Mouse (Mus musculus) stomach, embryonic 15.5 days (tissue): Measurements from ENCODE around the gene Rai1. TPM values are rescaled to one million over a fixed set of nuclear protein-coding genes. Genes with fewer than 3 reads are reported as not detected.

Experiments used
- ATAC-seq: fragments of 200-750 bp; cut with Nextera tagmentation; 2 replicates; pipeline ENCODE4 v1.8.0; 2017; ENCODE audit warnings: low read depth, moderate number of reproducible peaks, moderate TSS enrichment; ENCODE audit not compliant: insufficient read depth, low FRiP score
- H3K27ac ChIP-seq: fragments of 300-500 bp; sonication (generic); 2 replicates; pipeline ENCODE4 v1.5.1; 2015; ENCODE audit warnings: mild to moderate bottlenecking, inconsistent platforms
- H3K27me3 ChIP-seq: fragments of 300-500 bp; sonication (generic); replicated peaks from 2 replicates; pipeline ENCODE4 v1.6.1; 2015; ENCODE audit warnings: inconsistent platforms
- H3K36me3 ChIP-seq: fragments of 300-500 bp; sonication (generic); 2 replicates; pipeline ENCODE4 v1.6.1; 2015; ENCODE audit warnings: inconsistent platforms
- H3K4me1 ChIP-seq: fragments of 300-500 bp; sonication (generic); 2 replicates; pipeline ENCODE4 v1.6.1; 2015; ENCODE audit warnings: inconsistent platforms
- H3K4me2 ChIP-seq: fragments of 300-500 bp; sonication (generic); 2 replicates; pipeline ENCODE4 v1.6.1; 2015; ENCODE audit warnings: mild to moderate bottlenecking, inconsistent platforms
- H3K4me3 ChIP-seq: fragments of 300-500 bp; sonication (generic); replicated peaks from 2 replicates; pipeline ENCODE4 v1.5.1; 2015; ENCODE audit warnings: inconsistent platforms
- H3K9ac ChIP-seq: fragments of 300-500 bp; sonication (generic); 2 replicates; pipeline ENCODE4 v1.6.1; 2015; ENCODE audit warnings: inconsistent platforms
- H3K9me3 ChIP-seq: fragments of 300-500 bp; sonication (generic); 2 replicates; pipeline ENCODE4 v1.6.1; 2016; ENCODE audit warnings: inconsistent platforms
- WGBS: fragments of 180-500 bp; shearing (Covaris S2); methylation state at CpG from one replicate; pipeline ENCODE4 v1.1.7; 2015; 5-methylcytosine and 5-hydroxymethylcytosine counted together
- polyA plus RNA-seq: library from polyadenylated mRNA; unstranded; fragments of >200 nt; fragmentation: Nextera tagmentation; extraction: Ambion mirVana; gene quantifications from 2 replicates; pipeline ENCODE4 v1.2.1, GENCODE M21; 2015

The Rai1 gene
- polyA plus RNA-seq, 1 experiment from 2014 or later, result 24.4 TPM

GRCm38 (mm10) chr11:60217467-60217866 lies 112.7 kb downstream of the Rai1 start:
- 75% methylated on average over 7 of the region's 7 CpGs for WGBS
- Histone ChIP-seq H3K4me2 (no peak overlapping the region), H3K9me3 (no peaks in the 10 kb centered on the region), H3K4me3 (no peak overlapping the region), H3K27ac (no peak overlapping the region), H3K27me3 (no peaks in the 10 kb centered on the region), H3K36me3 (peaks cover 16% of the 10 kb centered on the region), H3K4me1 (peaks cover 51% of the 10 kb centered on the region), H3K9ac (no peak overlapping the region)
- ATAC-seq, result no peak

DNA sequence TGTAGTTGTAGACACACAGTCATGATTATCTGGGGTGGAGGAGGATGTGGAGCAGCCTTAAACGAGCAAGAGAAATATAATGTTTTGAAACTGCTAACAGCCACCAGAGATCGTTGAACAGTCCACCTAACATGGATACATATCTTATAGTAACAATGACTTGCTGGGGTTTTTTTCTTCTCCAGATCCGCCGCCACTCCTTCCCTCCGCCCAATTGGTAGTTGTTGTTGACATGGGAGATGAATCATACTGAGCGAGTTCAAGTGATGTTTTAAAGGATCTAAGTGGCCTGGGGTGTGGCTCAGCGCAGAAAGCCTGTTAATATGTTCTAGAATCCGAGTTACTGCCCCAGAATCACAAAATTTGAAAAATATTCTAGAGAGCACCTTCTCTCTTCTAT lies 114.8 kb downstream of the Rai1 start:
- Histone ChIP-seq H3K27ac (peak overlapping the region; percentile 90), H3K36me3 (peaks cover 16% of the 10 kb centered on the region), H3K4me1 (peaks cover 51% of the 10 kb centered on the region), H3K9me3 (no peaks in the 10 kb centered on the region), H3K4me3 (peak overlapping the region; percentile 72), H3K4me2 (peak overlapping the region; percentile 81), H3K27me3 (no peaks in the 10 kb centered on the region), H3K9ac (peak overlapping the region; percentile 53)
- WGBS, result 12% methylated on average over 8 of the region's 8 CpGs
- ATAC-seq, result no peak

GRCm38 (mm10) chr11:60220291-60220804 lies 115.5 kb downstream of the Rai1 start:
- Histone ChIP-seq H3K27me3 (no peaks in the 10 kb centered on the region), H3K4me3 (peak overlapping the region; percentile 72), H3K27ac (peak overlapping the region; percentile 90), H3K4me2 (peak overlapping the region; percentile 81), H3K36me3 (peaks cover 16% of the 10 kb centered on the region), H3K4me1 (peaks cover 51% of the 10 kb centered on the region), H3K9ac (peak overlapping the region; percentile 53; the same call in 1 of the 2 replicates), H3K9me3 (no peaks in the 10 kb centered on the region)
- peak; percentile 81 for ATAC-seq
- under 1% methylated on average over 46 of the region's 46 CpGs for WGBS

- WGBS, result 87% methylated on average over 6 of the region's 6 CpGs
- no peak overlapping the region for H3K4me3 ChIP-seq
- H3K36me3 ChIP-seq, result peaks cover 16% of the 10 kb centered on the region
- no peaks in the 10 kb centered on the region for H3K9me3 ChIP-seq
- H3K27me3 ChIP-seq, result no peaks in the 10 kb centered on the region
- no peak overlapping the region for H3K27ac ChIP-seq
- H3K4me2 ChIP-seq, result 0 out of 2 replicates have a peak overlapping the region, but pooled peaks have one; percentile 87
- peaks cover 44% of the 10 kb centered on the region for H3K4me1 ChIP-seq
- no peak overlapping the region for H3K9ac ChIP-seq
- no peak for ATAC-seq
These were observed 116.6 kb downstream of the Rai1 start for GRCm38 (mm10) chr11:60221425-60221824.

DNA sequence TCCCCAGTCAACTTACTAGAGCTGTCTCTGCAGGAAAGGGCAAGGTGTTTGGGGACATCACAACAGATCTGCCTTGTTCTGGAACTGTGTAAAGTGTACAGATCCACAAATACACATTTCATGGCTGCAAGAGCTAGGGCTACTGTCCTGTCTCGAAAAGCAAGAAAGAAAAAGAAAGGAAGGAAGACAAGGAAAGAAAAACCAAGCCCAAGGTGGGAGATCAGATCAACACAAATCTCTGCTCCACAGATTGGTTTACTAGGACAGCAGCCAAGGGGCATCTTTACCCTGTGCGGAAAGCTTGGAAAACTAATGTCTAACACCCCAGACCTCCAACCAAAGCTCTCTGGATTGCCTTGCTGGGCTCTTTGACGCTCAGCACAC lies 117.3 kb downstream of the Rai1 start:
- H3K4me1 ChIP-seq, result peaks cover 42% of the 10 kb centered on the region
- H3K27ac ChIP-seq, result peak overlapping the region; percentile 76; the same call in 1 of the 2 replicates
- H3K4me2 ChIP-seq, result peak overlapping the region; percentile 87
- H3K4me3 ChIP-seq, result peak overlapping the region; percentile 43
- 46% methylated on average over 3 of the region's 3 CpGs for WGBS
- H3K9ac ChIP-seq, result no peak overlapping the region
- H3K36me3 ChIP-seq, result peaks cover 16% of the 10 kb centered on the region
- H3K27me3 ChIP-seq, result no peaks in the 10 kb centered on the region
- no peak for ATAC-seq
- H3K9me3 ChIP-seq, result no peaks in the 10 kb centered on the region

- Histone ChIP-seq H3K27ac (peak within 1 kb of the TSS; percentile 76), H3K9ac (peak within 1 kb of the TSS; percentile 23), H3K27me3 (no peaks in the 10 kb centered on the region), H3K4me1 (peaks cover 38% of the 10 kb centered on the region), H3K4me3 (peak within 1 kb of the TSS; percentile 43), H3K36me3 (peaks cover 13% of the 10 kb centered on the region), H3K4me2 (peak within 1 kb of the TSS; percentile 87), H3K9me3 (no peaks in the 10 kb centered on the region)
- ATAC-seq, result peak; percentile 67
- WGBS, result 4% methylated on average over 46 of the region's 46 CpGs
These were observed 117.8 kb downstream of the Rai1 start, which contains the start of gene Srebf1 for GRCm38 (mm10) chr11:60222469-60223236. Srebf1 (minus strand) TSS chr11:60222581.

DNA sequence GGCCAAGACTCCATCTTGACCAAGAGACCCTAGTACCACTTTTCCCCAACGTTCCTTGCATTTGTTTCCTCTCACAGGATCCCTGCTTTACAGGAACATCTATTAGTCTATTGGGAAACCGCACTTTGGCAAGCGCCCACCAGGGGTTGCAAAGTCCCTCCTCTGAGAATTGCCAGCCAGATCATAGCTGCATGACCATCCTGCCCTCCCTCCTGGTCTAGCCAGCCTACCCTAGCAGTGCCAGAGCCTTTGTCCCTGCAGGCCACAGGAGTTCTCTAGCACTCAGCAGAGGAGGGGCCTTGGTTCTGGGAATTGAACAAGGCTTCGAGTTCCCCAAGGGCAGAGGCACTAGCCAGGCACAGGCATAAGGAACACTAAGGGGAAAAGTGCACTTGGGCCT lies 119.9 kb downstream of the Rai1 start:
- Histone ChIP-seq H3K4me1 (peaks cover 24% of the 10 kb centered on the region), H3K27ac (no peak overlapping the region), H3K4me2 (no peak overlapping the region), H3K9ac (no peak overlapping the region), H3K4me3 (no peak overlapping the region), H3K9me3 (no peaks in the 10 kb centered on the region), H3K27me3 (no peaks in the 10 kb centered on the region), H3K36me3 (no peaks in the 10 kb centered on the region; the same call in 1 of the 2 replicates)
- no peak for ATAC-seq
- 50% methylated on average over 4 of the region's 4 CpGs for WGBS

GRCm38 (mm10) chr11:60225874-60226273 lies 121.1 kb downstream of the Rai1 start:
- no peaks in the 10 kb centered on the region; the same call in 1 of the 2 replicates for H3K36me3 ChIP-seq
- WGBS, result 63% methylated on average over 1 of the region's 1 CpGs

DNA sequence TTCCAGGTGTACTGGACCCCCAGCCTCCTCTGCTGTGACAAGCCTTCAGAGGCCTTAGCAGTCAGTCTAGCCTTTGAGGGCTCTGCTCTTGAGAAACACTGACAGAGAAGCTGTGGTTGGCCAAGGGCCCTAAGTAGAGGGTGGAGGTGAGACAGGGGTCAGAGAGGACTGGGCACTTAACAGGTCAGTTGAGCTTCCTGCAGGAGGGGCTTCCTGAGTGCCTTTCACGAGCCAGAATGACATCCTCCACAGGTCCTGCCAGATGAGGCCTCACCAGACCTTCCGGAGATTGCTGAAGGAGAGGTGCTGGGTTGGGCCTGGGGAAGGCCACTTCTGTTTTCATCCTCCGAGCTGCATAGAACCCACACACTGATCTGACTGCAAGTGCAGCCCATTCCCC lies 123.7 kb downstream of the Rai1 start:
- no peak for ATAC-seq
- no peaks in the 10 kb centered on the region for H3K27me3 ChIP-seq
- peaks cover 9% of the 10 kb centered on the region; the same call in 1 of the 2 replicates for H3K4me1 ChIP-seq
- H3K4me3 ChIP-seq, result no peak overlapping the region
- no peak overlapping the region for H3K27ac ChIP-seq
- no peaks in the 10 kb centered on the region for H3K9me3 ChIP-seq
- WGBS, result 56% methylated on average over 3 of the region's 3 CpGs
- no peak overlapping the region for H3K9ac ChIP-seq
- H3K36me3 ChIP-seq, result no peaks in the 10 kb centered on the region; the same call in 1 of the 2 replicates
- no peak overlapping the region for H3K4me2 ChIP-seq

More at GRCm38 (mm10) chr11:60225874-60226273, 121.1 kb downstream of the Rai1 start:
- ATAC-seq, result no peak
- Histone ChIP-seq H3K27me3 (no peaks in the 10 kb centered on the region), H3K4me2 (no peak overlapping the region), H3K9ac (no peak overlapping the region), H3K27ac (no peak overlapping the region), H3K4me3 (no peak overlapping the region), H3K4me1 (peaks cover 23% of the 10 kb centered on the region), H3K9me3 (no peaks in the 10 kb centered on the region)

- H3K4me1 ChIP-seq, result peaks cover 9% of the 10 kb centered on the region; the same call in 1 of the 2 replicates
- H3K9me3 ChIP-seq, result no peaks in the 10 kb centered on the region
- peak overlapping the region; percentile 61; the same call in 1 of the 2 replicates for H3K27ac ChIP-seq
- no peaks in the 10 kb centered on the region; the same call in 1 of the 2 replicates for H3K36me3 ChIP-seq
- WGBS, result 55% methylated on average over 13 of the region's 13 CpGs
- H3K4me3 ChIP-seq, result no peak overlapping the region
- no peak overlapping the region for H3K9ac ChIP-seq
- H3K4me2 ChIP-seq, result 0 out of 2 replicates have a peak overlapping the region, but pooled peaks have one; percentile 4
- peak; percentile 81 for ATAC-seq
- H3K27me3 ChIP-seq, result no peaks in the 10 kb centered on the region
These were observed 125.0 kb downstream of the Rai1 start for GRCm38 (mm10) chr11:60229821-60230220.

- no peak overlapping the region for H3K4me3 ChIP-seq
- H3K27ac ChIP-seq, result peak overlapping the region; percentile 61; the same call in 1 of the 2 replicates
- 0 out of 2 replicates have a peak, but pooled peaks have one; percentile 33 for ATAC-seq
- H3K36me3 ChIP-seq, result no peaks in the 10 kb centered on the region; the same call in 1 of the 2 replicates
- H3K9ac ChIP-seq, result no peak overlapping the region
- no peaks in the 10 kb centered on the region for H3K27me3 ChIP-seq
- no peak overlapping the region for H3K4me2 ChIP-seq
- peaks cover 9% of the 10 kb centered on the region; the same call in 1 of the 2 replicates for H3K4me1 ChIP-seq
- 85% methylated on average over 7 of the region's 7 CpGs for WGBS
- H3K9me3 ChIP-seq, result no peaks in the 10 kb centered on the region
These were observed 125.7 kb downstream of the Rai1 start for GRCm38 (mm10) chr11:60230512-60230911.

DNA sequence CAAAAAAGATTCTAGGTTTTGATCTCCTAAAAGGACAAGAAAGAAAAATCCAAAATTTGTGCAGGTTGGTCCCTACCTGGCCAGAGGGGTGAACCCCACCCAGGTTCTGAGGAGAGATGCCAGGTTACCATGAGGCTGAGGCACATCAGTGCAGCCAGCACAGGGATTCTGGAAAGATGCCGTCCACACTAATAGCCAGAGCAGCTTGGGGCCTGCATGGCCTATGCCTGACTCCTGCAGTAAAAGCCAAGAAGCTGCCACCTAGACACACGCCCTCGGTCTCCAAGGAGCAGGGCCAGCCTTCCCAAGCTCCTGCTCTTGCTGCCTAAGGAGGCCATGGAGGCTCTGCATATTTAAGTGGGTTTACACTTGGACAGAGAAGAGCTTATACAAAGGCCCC lies 126.5 kb downstream of the Rai1 start:
- H3K4me1 ChIP-seq, result peaks cover 9% of the 10 kb centered on the region; the same call in 1 of the 2 replicates
- WGBS, result 69% methylated on average over 3 of the region's 3 CpGs
- no peak overlapping the region for H3K27ac ChIP-seq
- H3K36me3 ChIP-seq, result no peaks in the 10 kb centered on the region; the same call in 1 of the 2 replicates
- no peaks in the 10 kb centered on the region for H3K9me3 ChIP-seq
- no peak for ATAC-seq
- H3K27me3 ChIP-seq, result no peaks in the 10 kb centered on the region
- no peak overlapping the region for H3K4me3 ChIP-seq
- no peak overlapping the region for H3K9ac ChIP-seq
- H3K4me2 ChIP-seq, result no peak overlapping the region
